Mouse (Mus musculus): Measurements from ENCODE around the gene Ctps. TPM values are rescaled to one million over a fixed set of nuclear protein-coding genes. Genes with fewer than 3 reads are reported as not detected.

Gene Ctps
- polyA plus RNA-seq (2017; shearing (Covaris generic)) = 25.8 TPM

GRCm38 (mm10) chr4:120569486-120570437, at the start of gene Ctps:
TSS of gene Ctps (minus strand) at chr4:120570276.

GRCm38 (mm10) chr4:120588445-120588844, 18.4 kb upstream of the Ctps start, which contains the start of gene Gm8439:
TSS of gene Gm8439 (plus strand) at chr4:120588745.

GRCm38 (mm10) chr4:120531986-120532385, 38.1 kb downstream of the Ctps start, which contains the start of gene Slfnl1:
TSS of gene Slfnl1 (plus strand) at chr4:120532231.

Other genes starting within 250 kb of the Ctps start
- gene Scmh1, start 165.0 kb downstream of the Ctps start, polyA plus RNA-seq (2017; shearing (Covaris generic)) = 15.6 TPM
- gene Slfnl1, start 38.0 kb downstream of the Ctps start, polyA plus RNA-seq (2017; shearing (Covaris generic)) = not detected
- gene Gm8439, start 18.5 kb upstream of the Ctps start, polyA plus RNA-seq (2017; shearing (Covaris generic)) = not detected
- gene Cited4, start 96.3 kb upstream of the Ctps start, polyA plus RNA-seq (2017; shearing (Covaris generic)) = not detected
- 0.17 TPM for gene Kcnq4, start 178.3 kb upstream of the Ctps start, polyA plus RNA-seq (2017; shearing (Covaris generic))